Mouse (Mus musculus) erythroid progenitor cell, adult 5-6 weeks (primary cell): ENCODE data around the gene Slc44a2. TPM values are rescaled to one million over a fixed set of nuclear protein-coding genes. Genes with fewer than 3 reads are reported as not detected.
A peak's percentile ranks its signal among the peaks of the same experiment; 100 is the strongest.

Source experiments
- ATAC-seq: replicated peaks from 2 replicates; pipeline ENCODE4 v1.8.0; 2016; ENCODE audit warnings: moderate number of reproducible peaks, mild to moderate bottlenecking, moderate TSS enrichment, inconsistent platforms; ENCODE audit not compliant: poor library complexity, low FRiP score, severe bottlenecking
- total RNA-seq, 2 experiments: library from RNA; stranded (forward) in 1 of 2; stranded (reverse) in 1 of 2; fragments of 150-400 nt in 1 of 2; fragments of 186-747, 209-891 nt in 1 of 2; gene quantifications; 2 replicates each; pipeline versions ENCODE4 v1.2.3 to v1.2.4; 2015 to 2017; ENCODE audit warnings: low replicate concordance in 2 of 2

Gene Slc44a2
- total RNA-seq, 2 experiments from 2014 or later: 15.9 to 22.3 TPM

DNA sequence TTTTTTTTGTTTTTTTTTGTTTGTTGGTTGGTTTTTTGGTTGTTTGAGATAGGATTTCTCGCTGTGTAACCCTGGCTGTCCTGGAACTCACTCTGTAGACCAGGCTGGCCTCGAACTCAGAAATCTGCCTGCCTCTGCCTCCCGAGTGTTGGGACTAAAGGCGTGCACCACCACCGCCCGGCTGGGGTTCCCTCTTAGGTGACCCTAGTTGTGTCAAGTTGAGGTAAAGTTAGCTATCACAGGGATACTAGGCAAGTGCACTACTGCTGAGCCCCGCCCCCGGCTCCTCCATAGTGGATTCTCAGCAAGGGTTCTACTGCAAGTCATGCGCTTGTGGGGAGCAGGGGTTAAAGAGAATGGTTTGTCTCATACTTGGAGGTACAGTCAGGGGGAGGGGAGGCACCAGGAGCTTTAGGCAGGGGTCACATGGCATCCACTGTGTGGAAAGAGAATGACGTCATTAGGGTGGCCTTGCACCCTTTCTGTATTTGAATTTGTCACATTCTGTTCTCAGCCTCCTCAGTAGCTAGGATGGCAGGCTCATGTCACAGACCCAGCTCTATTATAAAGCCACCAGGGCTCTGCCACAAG, 9.3 kb downstream of the Slc44a2 start:
- ATAC-seq: no peak

DNA sequence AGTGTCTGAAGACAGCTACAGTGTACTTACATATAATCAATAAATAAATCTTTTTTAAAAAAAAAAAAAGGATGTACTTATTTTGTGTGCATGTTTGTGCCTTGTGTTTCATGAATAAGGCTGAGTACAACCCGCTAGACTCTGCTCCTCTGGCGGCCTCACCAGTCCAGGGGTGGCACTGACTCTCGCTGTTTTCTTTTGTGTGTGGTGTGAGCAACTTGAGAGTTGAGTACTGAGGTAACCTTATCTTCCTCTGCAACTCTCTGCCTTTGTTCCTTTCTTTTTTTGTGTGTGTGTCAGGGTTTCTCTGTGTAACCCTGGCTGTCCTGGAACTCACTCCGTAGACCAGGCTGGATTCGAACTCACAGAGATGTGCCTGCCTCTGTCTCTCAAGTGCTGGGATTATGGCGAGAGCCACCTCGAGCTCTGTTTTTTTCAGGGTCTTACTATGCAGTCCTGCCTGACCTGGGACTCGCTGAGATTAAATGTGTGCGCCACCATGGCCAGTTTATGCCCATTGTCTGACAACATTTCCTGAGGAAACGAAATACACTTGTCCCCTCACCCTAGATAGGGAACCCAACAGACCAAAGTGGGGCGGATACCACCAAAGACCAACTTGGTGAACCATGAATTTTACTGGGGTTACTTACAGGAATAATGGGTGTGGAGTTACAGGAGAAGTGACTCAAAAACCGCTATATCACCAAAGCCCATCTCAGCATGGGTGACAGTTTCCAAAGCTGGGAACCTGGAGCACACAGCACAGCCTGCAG, 11.1 kb downstream of the Slc44a2 start:
- ATAC-seq: no peak

DNA sequence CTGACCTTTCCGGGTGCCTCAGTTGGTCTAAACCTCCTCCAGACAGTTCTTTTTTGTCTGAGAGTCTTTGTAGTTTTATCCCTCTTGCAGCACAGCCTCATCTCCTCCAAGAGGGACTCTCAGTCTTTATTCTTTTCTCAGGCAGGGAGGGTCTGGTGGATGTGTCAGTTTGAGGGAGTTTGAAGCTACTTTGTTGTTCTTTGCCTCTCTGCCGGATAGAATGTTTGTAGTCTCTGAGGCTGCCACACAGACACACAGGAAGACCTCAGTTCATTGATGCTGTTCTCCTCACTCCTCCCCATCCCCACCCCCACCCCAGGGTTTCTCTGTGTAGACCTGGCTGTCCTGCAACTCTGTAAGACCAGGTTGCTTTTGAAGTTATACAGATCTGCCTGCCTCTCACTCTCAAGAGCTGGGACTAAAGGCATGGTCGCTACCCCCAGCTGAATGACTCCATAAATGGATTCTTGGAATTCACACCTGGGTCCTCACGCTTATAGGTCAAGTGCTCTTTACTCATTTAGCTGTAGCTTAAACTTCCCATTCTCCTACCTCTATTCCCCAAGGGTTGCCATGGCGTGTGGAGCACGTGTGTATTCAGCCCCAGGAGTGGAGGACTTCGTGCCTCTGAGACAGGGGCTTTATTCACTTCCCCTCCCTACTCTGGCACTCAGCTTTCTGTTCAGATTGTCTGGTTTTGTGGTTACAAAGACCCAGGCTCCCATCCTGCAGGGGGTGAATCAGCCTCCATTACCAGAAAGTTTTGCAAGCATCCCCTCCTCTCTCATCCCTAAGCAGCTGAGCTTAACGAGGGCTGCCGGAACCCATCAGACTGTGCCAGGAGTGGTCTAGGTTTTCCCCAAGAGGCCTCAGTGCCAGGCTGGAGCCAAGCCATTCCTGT, 11.9 kb downstream of the Slc44a2 start:
- ATAC-seq: no peak

DNA sequence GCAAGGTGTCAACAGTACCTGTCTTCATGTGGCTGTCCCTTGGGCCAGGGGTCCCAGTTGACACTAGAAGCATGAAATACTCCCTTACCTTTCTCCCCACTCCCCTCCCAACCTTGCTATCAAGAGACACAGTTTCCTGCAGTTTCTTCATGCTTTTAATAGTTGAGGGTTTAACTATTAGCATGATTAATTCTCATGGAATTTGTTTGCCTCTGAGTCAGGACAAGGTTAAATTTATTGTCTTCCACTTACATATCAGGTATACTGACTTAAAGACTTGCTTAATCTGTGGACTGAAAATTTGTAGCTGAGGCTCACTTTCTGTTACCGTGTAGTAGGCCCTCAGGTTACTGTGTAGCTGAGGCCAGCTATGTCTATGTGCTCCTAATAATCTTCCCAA, 13.0 kb downstream of the Slc44a2 start:
- ATAC-seq: no peak

DNA sequence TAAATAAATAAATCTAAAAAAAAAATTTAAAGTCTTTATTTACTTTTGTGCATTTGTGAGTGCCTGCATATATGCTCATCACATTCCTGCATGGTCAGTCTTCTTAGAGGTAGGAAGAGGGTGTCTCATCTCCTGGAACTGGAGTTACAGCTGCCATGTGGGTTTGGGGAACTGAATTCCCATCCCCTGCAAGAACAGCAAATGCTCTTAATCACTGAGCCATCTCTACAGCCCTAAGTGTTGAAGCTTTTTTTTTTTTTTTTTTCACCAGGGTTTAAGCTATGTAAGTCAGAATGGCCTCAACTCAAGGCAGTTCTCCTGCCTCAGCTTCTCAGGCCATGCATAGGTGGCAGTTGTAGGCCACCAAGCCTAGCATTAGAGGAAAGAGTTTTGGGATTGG, 14.2 kb downstream of the Slc44a2 start:
- ATAC-seq: no peak

DNA sequence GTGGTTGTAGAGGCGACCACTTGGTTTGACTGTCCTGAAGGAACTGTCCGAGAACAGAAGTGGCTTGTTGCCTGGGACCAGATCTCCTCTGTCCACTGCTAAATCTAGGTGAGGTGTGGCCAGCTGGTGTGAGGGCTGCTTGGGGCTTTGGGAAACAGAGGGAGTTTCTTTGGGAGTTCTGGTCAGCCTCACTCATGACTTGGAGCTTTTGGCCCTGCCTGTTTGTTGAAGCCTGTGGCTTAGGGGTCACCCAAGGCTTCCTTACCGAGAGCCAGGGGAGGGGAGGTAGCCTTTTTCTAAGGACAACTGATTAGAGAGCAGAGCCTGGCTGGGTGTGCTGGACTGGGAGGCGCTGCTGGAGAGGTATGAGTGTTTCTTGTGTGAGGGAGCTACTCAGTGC, 14.9 kb downstream of the Slc44a2 start:
- no peak for ATAC-seq

DNA sequence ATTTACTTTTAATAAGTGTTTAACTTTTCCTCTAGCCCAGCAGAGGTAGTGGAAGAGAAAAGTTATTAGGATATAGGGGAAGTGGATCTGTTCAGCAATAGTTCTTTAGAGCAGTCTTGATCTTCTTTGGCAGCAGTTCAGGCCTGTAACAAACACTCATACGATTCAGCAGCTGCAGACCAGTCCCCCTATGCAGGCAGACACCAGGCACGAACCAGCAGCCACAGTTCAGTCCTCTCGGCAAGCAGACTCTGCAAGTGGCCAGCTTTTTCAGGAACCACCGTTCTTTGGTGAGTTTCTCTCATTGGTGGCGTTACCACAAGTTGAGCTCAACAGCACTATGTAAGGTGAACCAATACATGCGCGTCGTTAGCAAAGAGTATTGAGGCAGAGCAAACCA, 16.0 kb downstream of the Slc44a2 start:
- ATAC-seq: no peak

DNA sequence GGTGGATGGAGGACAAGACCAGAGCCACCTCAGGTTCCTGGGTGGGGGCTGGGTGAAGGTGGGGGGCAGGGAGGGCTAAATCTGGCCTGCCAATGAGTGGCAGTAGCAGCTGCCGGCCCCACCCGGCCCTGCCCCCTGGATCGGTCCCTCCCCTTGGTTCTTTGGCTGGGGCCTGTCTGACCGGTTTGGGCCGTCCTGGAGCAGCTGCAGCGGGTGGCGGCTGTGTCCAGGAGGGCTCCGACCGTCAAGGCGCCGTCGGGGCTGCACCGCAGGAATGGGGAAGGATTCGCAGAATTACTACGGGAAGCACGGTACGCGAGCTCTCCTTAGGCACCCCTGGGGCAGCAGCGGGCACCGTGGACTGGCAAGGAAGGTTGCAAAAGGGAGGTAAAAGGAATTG, 17.2 kb downstream of the Slc44a2 start:
- ATAC-seq: no peak

DNA sequence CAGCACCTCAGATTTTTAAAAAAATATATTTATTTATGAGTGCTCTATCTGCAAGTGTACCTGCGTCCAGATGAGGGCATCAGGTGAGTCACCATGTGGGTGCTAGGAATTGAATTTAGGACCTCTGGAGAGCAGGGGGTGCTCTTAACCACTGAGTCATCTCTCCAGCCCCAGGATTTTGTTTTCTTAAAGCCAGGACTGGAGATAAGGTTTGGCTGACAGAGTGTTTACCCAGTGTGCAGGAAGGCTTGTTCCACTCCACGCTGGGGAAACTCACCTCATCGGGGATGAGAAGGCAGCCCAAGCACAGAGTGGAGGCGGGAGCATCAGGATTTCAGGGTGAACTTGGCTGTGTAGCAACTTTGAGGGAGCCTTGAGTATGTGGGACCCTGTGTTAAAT, 19.9 kb downstream of the Slc44a2 start:
- ATAC-seq: no peak

DNA sequence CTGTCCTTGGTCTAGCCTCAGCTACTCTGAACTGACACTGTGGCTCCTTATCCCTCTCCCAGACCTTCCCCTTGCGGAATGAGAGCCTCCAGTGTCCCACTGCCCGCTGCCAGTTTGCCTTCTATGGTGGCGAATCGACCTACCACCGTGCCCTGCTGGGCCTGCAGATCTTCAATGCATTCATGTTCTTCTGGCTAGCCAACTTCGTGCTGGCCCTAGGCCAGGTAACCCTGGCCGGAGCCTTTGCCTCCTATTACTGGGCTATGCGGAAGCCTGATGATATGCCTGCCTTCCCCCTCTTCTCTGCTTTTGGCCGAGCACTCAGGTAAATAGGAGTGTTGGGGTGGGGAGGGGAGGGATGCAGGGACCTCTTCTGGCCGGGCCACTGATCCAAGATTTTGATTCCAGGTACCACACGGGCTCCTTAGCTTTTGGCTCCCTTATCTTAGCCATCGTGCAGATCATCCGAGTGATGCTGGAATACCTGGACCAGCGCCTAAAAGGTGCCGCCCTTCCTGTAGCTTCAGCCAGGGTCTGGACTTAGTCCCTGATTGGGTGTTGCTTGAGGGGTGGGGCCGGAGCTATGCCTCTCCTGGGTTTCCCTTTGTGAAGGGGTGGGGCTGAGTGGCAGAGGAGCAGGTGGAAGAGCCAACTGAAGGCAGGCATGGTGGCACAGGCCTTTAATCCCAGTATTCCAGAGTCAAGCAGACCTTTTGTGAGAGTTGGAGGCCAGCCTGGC, 26.3 kb downstream of the Slc44a2 start:
- no peak for ATAC-seq

DNA sequence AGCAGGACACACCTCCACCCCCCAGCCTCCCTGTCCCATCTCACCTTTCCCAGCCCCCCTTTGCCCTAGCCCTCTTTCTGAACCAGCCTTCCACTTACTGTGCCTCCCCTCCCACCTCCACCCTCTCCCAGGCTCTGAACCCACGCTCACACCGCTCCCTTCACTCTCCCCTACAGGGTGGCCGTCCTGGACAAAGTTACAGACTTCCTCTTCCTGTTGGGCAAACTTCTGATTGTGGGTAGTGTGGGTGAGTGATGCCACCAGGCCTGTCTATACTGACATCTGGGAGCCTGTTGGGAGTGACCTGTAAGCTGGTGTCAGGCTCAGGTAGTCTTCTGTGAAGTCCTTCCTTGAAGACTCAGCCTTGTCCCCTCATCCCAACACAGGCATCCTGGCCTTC, 27.7 kb downstream of the Slc44a2 start:
- ATAC-seq: no peak

DNA sequence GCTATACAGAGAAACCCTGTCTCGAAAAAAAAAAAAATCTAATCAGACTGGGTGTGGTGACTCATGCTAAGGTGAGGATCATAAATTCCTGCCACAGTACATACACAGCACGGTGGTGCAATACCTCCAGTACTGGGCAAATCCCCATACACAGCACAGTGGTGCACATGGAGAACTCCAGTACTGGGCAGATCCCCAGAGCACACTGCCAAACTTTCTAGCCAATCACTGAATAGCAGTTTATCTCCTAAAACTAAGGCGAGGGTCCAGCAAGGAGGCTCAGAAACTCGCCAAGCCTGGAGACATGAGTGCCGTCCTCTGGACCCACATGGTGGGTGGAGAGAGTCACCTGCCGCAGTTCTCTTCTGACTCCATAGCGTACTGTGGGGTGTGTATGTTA, 30.7 kb downstream of the Slc44a2 start:
- ATAC-seq: no peak

DNA sequence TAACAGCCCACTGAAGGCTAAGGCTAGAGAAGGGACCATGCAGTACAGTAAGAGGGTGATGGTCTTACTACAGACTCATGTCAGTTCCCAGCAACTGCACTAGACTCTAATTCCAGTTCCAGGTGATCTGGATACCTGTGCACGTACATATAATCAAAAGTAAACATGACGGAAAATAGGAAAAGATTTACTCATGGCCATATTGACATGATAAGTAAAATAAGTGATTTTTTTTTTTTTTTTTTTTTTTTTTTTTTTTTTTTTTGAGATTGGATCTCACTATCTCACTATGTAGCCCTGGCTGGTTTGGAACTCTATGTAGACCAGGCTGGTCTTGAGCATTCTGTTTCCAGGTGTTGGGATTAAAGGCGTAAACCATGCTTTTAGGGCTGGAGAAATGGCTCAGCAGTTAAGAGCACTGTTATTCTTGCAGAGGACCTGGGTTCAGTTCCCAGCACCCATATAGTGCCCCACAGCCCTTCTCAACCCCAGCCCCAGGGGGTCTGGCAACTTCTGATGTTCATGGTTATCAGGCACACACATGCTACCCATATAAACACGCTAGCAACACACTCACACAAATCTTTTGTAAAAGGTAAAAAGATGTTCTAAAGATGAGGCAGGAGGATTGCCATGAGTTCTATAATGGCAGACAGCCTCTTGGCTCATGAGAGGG, 31.3 kb downstream of the Slc44a2 start:
- no peak for ATAC-seq

DNA sequence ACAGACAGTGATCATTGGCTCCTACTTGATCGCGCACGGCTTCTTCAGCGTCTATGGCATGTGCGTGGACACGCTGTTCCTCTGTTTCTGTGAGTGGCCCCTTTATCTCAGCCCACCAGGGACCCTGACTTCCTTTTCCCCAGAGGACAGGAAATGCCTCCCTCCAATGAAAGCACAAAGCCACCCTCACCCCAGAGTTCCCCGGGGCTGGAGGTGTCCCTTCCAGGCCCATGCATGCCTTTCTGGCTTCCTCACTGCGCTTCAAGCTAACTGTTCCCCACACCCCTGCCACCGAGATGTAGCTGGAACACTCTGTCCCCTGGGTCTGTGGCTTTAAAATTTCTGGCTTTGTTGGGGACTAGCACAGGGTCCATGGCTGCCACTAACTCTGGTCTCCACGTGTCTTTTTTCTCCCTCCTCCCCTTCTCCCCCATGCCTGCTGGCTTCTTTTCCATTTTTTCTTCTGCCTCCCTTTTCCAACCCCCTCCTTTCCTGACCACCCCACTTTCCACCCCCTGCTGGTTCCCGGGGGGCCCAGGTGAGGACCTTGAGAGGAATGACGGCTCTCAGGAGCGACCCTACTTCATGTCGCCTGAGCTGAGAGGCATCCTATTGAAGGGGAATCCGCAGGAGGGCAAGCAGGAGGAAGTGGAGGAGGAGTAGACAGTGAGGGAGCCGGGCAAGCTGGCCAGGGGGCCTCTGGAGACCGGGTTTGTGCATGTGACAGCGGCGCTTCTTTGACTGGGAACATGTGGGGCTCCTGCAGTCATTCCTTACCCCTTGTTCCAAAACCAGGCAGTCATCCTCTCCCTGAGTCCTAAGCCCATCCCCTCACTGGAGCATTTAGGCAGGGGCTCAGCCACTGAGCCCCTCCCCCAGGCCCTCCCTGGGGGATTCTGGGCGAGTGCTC, 32.2 kb downstream of the Slc44a2 start:
- no peak for ATAC-seq

DNA sequence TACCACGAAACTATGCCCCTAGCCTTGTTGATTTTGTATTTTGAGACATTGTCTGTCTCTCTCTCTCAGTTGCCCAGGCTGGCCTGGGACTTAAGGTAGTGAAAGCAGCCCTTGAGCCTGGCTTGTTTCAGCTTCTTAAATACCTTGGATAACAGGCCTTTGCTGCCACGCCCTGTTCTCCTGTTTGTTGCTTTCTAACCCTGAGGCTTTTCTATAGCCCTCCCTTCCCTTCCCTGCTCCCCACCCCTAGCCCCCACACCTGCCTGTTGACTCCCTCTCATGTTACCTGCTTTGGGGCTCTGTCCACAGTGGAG, 32.8 kb downstream of the Slc44a2 start:
- ATAC-seq: no peak

DNA sequence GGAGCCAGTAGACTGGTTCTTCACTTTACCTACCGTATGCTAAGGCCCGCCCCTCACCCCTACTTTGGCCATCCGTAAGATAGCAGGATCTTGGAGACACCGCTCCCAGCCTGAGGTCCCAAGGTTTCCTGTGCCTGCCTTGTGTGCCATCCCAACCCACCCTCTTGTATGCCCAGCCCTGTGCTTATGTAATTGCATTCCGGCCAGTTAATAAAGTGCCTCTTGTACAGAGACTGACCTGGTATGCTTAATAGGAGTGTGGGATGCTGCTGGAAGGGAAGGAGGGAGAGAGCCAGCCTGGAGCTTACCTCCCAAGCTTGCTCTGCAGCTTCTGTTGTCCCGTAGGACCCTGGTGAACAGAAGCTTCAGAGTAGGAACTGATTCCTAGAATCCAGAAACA, 34.3 kb downstream of the Slc44a2 start:
- no peak for ATAC-seq

DNA sequence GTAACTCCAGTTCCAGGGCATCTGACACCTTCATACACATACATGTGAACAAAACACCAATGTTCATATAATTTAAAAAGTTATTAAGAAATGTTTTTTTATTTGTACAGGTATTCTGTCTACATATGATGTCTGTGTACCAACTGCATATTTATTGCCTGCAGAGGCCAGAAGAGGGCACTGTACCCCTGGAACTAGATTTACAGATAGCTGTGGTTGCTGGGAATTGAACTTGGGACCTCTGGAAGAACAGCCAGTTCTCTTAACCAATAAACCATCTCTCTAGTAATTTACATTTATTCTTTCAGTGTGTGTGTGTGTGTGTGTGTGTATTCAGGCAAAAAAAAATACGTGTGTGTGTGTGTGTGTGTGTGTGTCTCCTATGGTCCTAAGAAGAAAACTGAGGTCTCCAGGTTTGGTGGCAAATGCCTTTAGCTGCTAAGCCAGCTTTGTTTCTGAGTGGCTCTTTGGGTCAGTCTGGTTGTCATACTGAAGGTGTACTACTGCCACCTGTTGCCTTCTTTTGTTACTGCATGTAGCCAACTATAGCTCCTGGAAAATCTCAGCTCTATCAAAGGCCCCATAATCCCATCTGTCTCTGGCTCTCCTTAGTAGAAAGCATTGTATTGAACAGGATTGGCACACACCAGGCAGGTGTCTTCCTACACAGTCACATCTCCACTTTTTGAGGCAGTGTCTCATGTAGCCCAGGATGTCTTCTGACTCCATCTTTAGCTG, 36.7 kb downstream of the Slc44a2 start:
- ATAC-seq: peak; percentile 77

DNA sequence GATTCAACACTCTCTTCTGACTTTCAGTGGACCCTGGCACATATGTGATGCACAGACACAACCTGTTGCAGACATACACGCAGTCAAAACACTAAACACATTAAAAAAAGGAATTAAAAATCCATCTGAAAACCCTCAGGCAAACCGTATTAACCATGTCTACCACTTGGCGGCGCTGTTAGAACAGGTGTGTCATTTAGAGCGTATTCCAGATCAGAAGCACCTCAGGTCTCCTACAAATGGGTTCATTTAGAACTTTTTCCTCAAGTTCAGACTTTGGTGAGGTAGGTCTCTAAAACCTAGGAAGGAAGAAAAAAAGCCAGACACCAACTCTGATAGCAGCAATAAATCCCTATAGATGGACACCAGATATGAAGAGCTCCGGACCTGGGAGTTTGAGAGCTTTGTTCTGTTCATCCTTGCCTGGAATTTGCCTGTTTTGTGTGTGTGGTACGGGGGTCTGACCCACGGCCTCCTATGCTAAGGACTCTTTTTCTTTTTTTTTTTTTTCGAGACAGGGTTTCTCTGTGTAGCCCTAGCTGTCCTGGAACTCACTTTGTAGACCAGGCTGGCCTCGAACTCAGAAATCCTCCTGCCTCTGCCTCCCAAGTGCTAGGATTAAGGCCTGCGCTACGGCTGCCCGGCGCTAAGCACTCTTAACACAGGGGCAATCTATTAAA, 46.2 kb downstream of the Slc44a2 start:
- ATAC-seq: peak; percentile 51
